Mouse (Mus musculus) 3T3-L1 (cell line): Measurements from ENCODE around the gene Tcf15.

Source experiments
- DNase-seq: peaks from one replicate; pipeline ENCODE4 v3.0.0-alpha.2; 2015; ENCODE audit warnings: low read depth, low spot score

Tcf15 gene

GRCm38 (mm10) chr2:152122896-152123295 is 20.5 kb upstream of the Tcf15 start:
- no peak for DNase-seq

- no peak for DNase-seq
Measured at GRCm38 (mm10) chr2:152128597-152128996, 14.8 kb upstream of the Tcf15 start.

- DNase-seq, result no peak
Measured at GRCm38 (mm10) chr2:152129778-152130177, 13.6 kb upstream of the Tcf15 start.

GRCm38 (mm10) chr2:152132016-152132415 is 11.3 kb upstream of the Tcf15 start:
- DNase-seq, result no peak

GRCm38 (mm10) chr2:152132691-152133090 is 10.7 kb upstream of the Tcf15 start:
- DNase-seq, result no peak

- no peak for DNase-seq
Measured at GRCm38 (mm10) chr2:152139191-152139987, 4.0 kb upstream of the Tcf15 start.

- no peak for DNase-seq
Measured at GRCm38 (mm10) chr2:152140941-152141340, 2.4 kb upstream of the Tcf15 start.

GRCm38 (mm10) chr2:152141491-152141890 is 1.9 kb upstream of the Tcf15 start:
- DNase-seq, result peak; percentile 16

- peak; percentile 16 for DNase-seq
Measured at GRCm38 (mm10) chr2:152142046-152142445, 1.3 kb upstream of the Tcf15 start.

GRCm38 (mm10) chr2:152142571-152142970 is 790 bp upstream of the Tcf15 start:
- DNase-seq, result no peak

GRCm38 (mm10) chr2:152144158-152144450 is 743 bp downstream of the Tcf15 start:
- DNase-seq, result no peak

GRCm38 (mm10) chr2:152144501-152144900 is 1.1 kb downstream of the Tcf15 start:
- no peak for DNase-seq

- no peak for DNase-seq
Measured at GRCm38 (mm10) chr2:152145711-152146110, 2.4 kb downstream of the Tcf15 start.

GRCm38 (mm10) chr2:152147079-152147478 is 3.7 kb downstream of the Tcf15 start:
- DNase-seq, result no peak

GRCm38 (mm10) chr2:152148675-152149074 is 5.3 kb downstream of the Tcf15 start:
- DNase-seq, result no peak

- DNase-seq, result no peak
Measured at GRCm38 (mm10) chr2:152149891-152150290, 6.5 kb downstream of the Tcf15 start.

GRCm38 (mm10) chr2:152150373-152150772 is 7.0 kb downstream of the Tcf15 start:
- DNase-seq, result no peak

GRCm38 (mm10) chr2:152153361-152153760 is 10.0 kb downstream of the Tcf15 start:
- no peak for DNase-seq

- no peak for DNase-seq
Measured at GRCm38 (mm10) chr2:152155414-152156208, 12.2 kb downstream of the Tcf15 start.

GRCm38 (mm10) chr2:152156471-152156870 is 13.1 kb downstream of the Tcf15 start:
- DNase-seq, result no peak

- DNase-seq, result no peak
Measured at GRCm38 (mm10) chr2:152159487-152159886, 16.1 kb downstream of the Tcf15 start.

GRCm38 (mm10) chr2:152166257-152166656 is 22.9 kb downstream of the Tcf15 start:
- no peak for DNase-seq

- DNase-seq, result no peak
Measured at GRCm38 (mm10) chr2:152167851-152168290, 24.5 kb downstream of the Tcf15 start.
